Mouse (Mus musculus): ENCODE measurements around the gene Gm5168.
"Not testable (repeated sequence)": the region's sequence is repeated elsewhere in the genome, so short reads cannot be mapped to it uniquely, and the experiment has no call there.

Gene Gm5168

GRCm38 (mm10) chrX:26050941-26051340 lies at the start of gene Gm5168:
Gene Gm5168, minus strand, starts transcription at chrX:26051041.
- not testable (repeated sequence) for DNase-seq (ENCODE audit: extremely low spot score, low spot score)
